Mouse (Mus musculus) small intestine, adult 2 months (tissue): ENCODE data around the gene Gimap9. TPM values are rescaled to one million over a fixed set of nuclear protein-coding genes. Genes with fewer than 3 reads are reported as not detected.

Experiments
- H3K27ac ChIP-seq: fragments of 200-500 bp; 2 replicates; pipeline ENCODE4 v1.5.1; 2012; ENCODE audit warnings: low read depth, low read length, control low read depth, inconsistent platforms; ENCODE audit not compliant: insufficient read depth
- H3K27me3 ChIP-seq: fragments of 200-500 bp; 2 replicates; pipeline ENCODE4 v1.6.1; 2012; ENCODE audit warnings: mild to moderate bottlenecking, moderate library complexity, low read length, inconsistent platforms; ENCODE audit not compliant: control insufficient read depth, insufficient read depth
- H3K36me3 ChIP-seq: fragments of 200-500 bp; 2 replicates; pipeline ENCODE4 v1.6.1; 2012; ENCODE audit warnings: mild to moderate bottlenecking, low read length, control low read depth, inconsistent platforms; ENCODE audit not compliant: control insufficient read depth, insufficient read depth
- H3K4me1 ChIP-seq: fragments of 200-500 bp; 2 replicates; pipeline ENCODE4 v1.6.1; 2012; ENCODE audit warnings: low read length, inconsistent platforms, mixed read lengths; ENCODE audit not compliant: control insufficient read depth, insufficient read depth, insufficient read length
- H3K4me3 ChIP-seq: fragments of 200-500 bp; 2 replicates; pipeline ENCODE4 v1.5.1; 2012; ENCODE audit warnings: low read depth, mild to moderate bottlenecking, control low read depth, inconsistent platforms, low read length, moderate library complexity
- CTCF ChIP-seq: fragments of 200-500 bp; IDR thresholded peaks from 2 replicates; pipeline ENCODE4 v1.5.1; 2012; ENCODE audit warnings: low read depth, mild to moderate bottlenecking, control low read depth, inconsistent platforms, low read length, moderate library complexity, mixed read lengths; ENCODE audit not compliant: insufficient replicate concordance, insufficient read length; ENCODE audit errors: extremely low read depth
- POLR2A ChIP-seq: fragments of 200-500 bp; IDR thresholded peaks from 2 replicates; pipeline ENCODE4 v1.6.1; 2012; ENCODE audit warnings: low read depth, mild to moderate bottlenecking, control low read depth, inconsistent platforms, low read length, moderate library complexity
- WGBS: fragments of 180-500 bp; shearing (Covaris S2); methylation state at CpG from one replicate; pipeline ENCODE4 v1.1.7; 2018; 5-methylcytosine and 5-hydroxymethylcytosine counted together
- polyA plus RNA-seq: library from polyadenylated mRNA; depleted of rRNA; stranded (reverse); fragments of >200 nt; gene quantifications from 2 replicates; pipeline ENCODE4 v1.2.3, GENCODE M21; 2012

Gene Gimap9
- polyA plus RNA-seq, 1 experiment: 0.62 TPM

DNA sequence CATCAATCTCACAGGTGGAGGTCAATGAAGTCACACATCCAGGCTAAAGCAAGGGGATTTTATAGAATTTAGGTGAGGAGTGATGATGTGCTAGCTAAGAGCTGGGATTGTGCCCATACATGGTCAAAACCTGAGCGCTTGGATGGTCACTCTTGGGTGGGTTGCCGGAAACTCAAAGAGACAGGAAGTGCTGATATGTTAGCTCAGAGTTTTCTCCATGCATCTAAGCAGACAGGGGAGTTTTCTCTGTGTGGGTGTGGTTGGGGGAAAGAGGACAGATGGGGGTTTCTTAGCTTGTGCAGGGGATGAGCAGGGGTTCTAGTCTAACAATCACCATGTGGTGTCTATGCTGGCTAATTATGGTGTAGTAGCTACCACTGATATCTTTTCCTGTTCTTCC, 13.4 kb downstream of the Gimap9 start:
- Histone ChIP-seq H3K27ac (peak overlapping the region; percentile 43; the same call in 1 of the 2 replicates), H3K4me3 (no peak overlapping the region), H3K36me3 (no peaks in the 10 kb centered on the region), H3K27me3 (no peaks in the 10 kb centered on the region), H3K4me1 (no peaks in the 10 kb centered on the region)
- TF ChIP-seq CTCF: no peak
- TF ChIP-seq POLR2A: no peak
- WGBS: 87% methylated on average over 2 of the region's 2 CpGs

DNA sequence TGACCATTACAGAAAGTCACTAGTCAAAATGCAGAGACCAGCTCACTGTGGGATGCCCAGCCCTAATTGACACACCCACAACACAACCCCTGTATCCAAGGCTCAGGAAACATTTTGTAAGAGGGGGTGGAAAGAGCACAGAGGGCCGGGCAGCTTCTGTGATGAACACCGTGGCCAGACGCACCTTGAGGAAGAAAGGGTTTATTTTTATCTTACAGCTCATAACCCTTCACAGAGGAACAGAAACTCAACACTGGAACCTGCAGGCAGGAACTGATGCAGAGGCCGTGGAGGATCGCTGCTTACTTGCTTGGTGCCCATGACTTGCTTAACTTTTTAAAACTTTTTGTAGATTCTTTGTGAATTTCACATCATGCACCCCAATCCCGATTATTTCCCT, 17.0 kb downstream of the Gimap9 start:
- no peak overlapping the region for H3K4me3 ChIP-seq
- H3K27ac ChIP-seq: peak overlapping the region; percentile 57; the same call in 1 of the 2 replicates
- TF ChIP-seq CTCF (no peak), POLR2A (peak; percentile 30; the same call in 1 of the 2 replicates)
- no peaks in the 10 kb centered on the region for H3K27me3 ChIP-seq
- WGBS: 69% methylated on average over 6 of the region's 6 CpGs
- no peaks in the 10 kb centered on the region for H3K36me3 ChIP-seq
- H3K4me1 ChIP-seq: no peaks in the 10 kb centered on the region; the same call in 1 of the 2 replicates

- Histone ChIP-seq H3K4me3 (no peak overlapping the region), H3K36me3 (no peaks in the 10 kb centered on the region), H3K4me1 (no peaks in the 10 kb centered on the region; the same call in 1 of the 2 replicates), H3K27me3 (no peaks in the 10 kb centered on the region), H3K27ac (0 out of 2 replicates have a peak overlapping the region, but pooled peaks have one; percentile 17)
- WGBS: 83% methylated on average over 4 of the region's 4 CpGs
- TF ChIP-seq POLR2A: no peak
- no peak for TF ChIP-seq CTCF
Observed at GRCm38 (mm10) chr6:48696830-48697554, 21.1 kb downstream of the Gimap9 start.

GRCm38 (mm10) chr6:48697555-48697930, 21.6 kb downstream of the Gimap9 start:
- no peak for TF ChIP-seq POLR2A
- no peak for TF ChIP-seq CTCF
- H3K27ac ChIP-seq: 0 out of 2 replicates have a peak overlapping the region, but pooled peaks have one; percentile 17
- WGBS: 16% methylated on average over 1 of the region's 1 CpGs

GRCm38 (mm10) chr6:48698066-48698856, 22.3 kb downstream of the Gimap9 start:
- no peaks in the 10 kb centered on the region; the same call in 1 of the 2 replicates for H3K4me1 ChIP-seq

More at GRCm38 (mm10) chr6:48697555-48697930, 21.6 kb downstream of the Gimap9 start:
- Histone ChIP-seq H3K36me3 (no peaks in the 10 kb centered on the region), H3K27me3 (no peaks in the 10 kb centered on the region), H3K4me1 (no peaks in the 10 kb centered on the region; the same call in 1 of the 2 replicates), H3K4me3 (no peak overlapping the region)

GRCm38 (mm10) chr6:48698888-48699287, 23.0 kb downstream of the Gimap9 start:
- Histone ChIP-seq H3K27ac (peak overlapping the region; percentile 23), H3K27me3 (no peaks in the 10 kb centered on the region), H3K36me3 (peaks cover 3% of the 10 kb centered on the region), H3K4me3 (no peak overlapping the region), H3K4me1 (no peaks in the 10 kb centered on the region; the same call in 1 of the 2 replicates)
- TF ChIP-seq CTCF (no peak), POLR2A (no peak)
- 76% methylated on average over 3 of the region's 3 CpGs for WGBS

More at GRCm38 (mm10) chr6:48698066-48698856, 22.3 kb downstream of the Gimap9 start:
- H3K27ac ChIP-seq: peak overlapping the region; percentile 23
- TF ChIP-seq POLR2A (no peak), CTCF (no peak)
- no peak overlapping the region for H3K4me3 ChIP-seq
- 61% methylated on average over 7 of the region's 7 CpGs for WGBS
- peaks cover 2% of the 10 kb centered on the region for H3K36me3 ChIP-seq
- no peaks in the 10 kb centered on the region for H3K27me3 ChIP-seq

DNA sequence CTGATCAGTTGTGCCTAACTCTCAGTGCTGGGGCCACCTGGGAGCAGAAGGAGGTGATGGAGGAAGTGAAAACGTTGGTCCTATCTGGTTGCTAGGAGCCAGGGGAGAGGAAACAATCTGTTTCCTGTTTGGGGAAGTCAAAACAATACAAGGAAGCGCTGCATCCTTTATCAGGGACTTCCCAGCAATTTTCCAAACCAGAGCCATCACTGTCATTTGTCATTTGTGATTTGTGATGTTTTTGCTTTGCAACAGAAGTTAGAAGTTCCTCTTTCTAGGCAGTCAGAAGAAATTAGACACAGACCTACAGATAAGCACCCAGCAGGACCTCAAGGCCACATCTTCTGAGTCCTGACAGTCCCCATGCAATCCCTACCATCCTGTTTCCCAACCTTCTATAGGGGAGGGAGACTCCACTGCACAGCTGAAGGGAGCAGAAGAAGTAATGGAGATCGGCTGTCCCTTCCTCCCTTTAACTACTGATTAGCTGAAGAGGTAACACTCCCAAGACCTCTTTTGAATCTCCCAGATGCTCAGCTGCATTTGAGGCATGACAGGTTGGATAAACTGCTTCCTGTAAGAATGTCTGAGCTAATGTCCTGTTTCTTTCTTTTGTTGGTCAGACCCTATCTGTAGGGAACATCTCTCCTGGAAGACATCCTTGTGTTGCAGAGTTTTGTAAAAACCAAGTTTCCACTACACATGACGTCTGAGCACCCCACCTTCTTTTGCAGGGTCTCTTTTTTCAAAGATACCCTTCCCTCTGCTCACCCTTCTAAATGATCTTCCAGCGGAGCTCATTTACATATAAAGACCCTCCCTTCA, 24.5 kb downstream of the Gimap9 start:
- TF ChIP-seq POLR2A (no peak), CTCF (no peak)
- Histone ChIP-seq H3K36me3 (peaks cover 4% of the 10 kb centered on the region), H3K4me1 (no peaks in the 10 kb centered on the region; the same call in 1 of the 2 replicates), H3K27ac (peak overlapping the region; percentile 42), H3K27me3 (no peaks in the 10 kb centered on the region), H3K4me3 (no peak overlapping the region)
- WGBS: 48% methylated on average over 5 of the region's 5 CpGs
